Mouse (Mus musculus): ENCODE data around the gene Cltrn. TPM values are rescaled to one million over a fixed set of nuclear protein-coding genes. Genes with fewer than 3 reads are reported as not detected.

The Cltrn gene
- total RNA-seq (2022), result not detected

- DNase-seq (ENCODE audit: low spot score in 2 of 2), result no peak
These were observed at the start of gene Cltrn for GRCm38 (mm10) chrX:164088582-164088981. Gene Cltrn (plus strand): TSS chrX:164088830.

GRCm38 (mm10) chrX:164038882-164039281, 49.7 kb upstream of the Cltrn start:
- no peak for DNase-seq (ENCODE audit: low spot score in 2 of 2)

GRCm38 (mm10) chrX:164042069-164042468, 46.6 kb upstream of the Cltrn start:
- no peak for DNase-seq (ENCODE audit: low spot score in 2 of 2)

- DNase-seq (ENCODE audit: low spot score in 2 of 2), result no peak
These were observed 41.9 kb upstream of the Cltrn start for GRCm38 (mm10) chrX:164046736-164047135.

- no peak for DNase-seq (ENCODE audit: low spot score in 2 of 2)
These were observed 32.9 kb upstream of the Cltrn start for GRCm38 (mm10) chrX:164055726-164056125.

GRCm38 (mm10) chrX:164058523-164058922, 30.1 kb upstream of the Cltrn start:
- DNase-seq (ENCODE audit: low spot score in 2 of 2), result no peak

GRCm38 (mm10) chrX:164059070-164059469, 29.6 kb upstream of the Cltrn start:
- DNase-seq (ENCODE audit: low spot score in 2 of 2), result no peak

- DNase-seq (ENCODE audit: low spot score in 2 of 2), result peak in 1 of 2 experiments; percentile 2
These were observed 22.4 kb upstream of the Cltrn start for GRCm38 (mm10) chrX:164066185-164066584.

- no peak for DNase-seq (ENCODE audit: low spot score in 2 of 2)
These were observed 19.7 kb upstream of the Cltrn start for GRCm38 (mm10) chrX:164068968-164069367.

GRCm38 (mm10) chrX:164076040-164076775, 12.4 kb upstream of the Cltrn start, which contains the start of gene Siah1b:
Gene Siah1b (minus strand): TSS chrX:164076493.
- DNase-seq (ENCODE audit: low spot score in 2 of 2), result peak; percentile 81 to 89

- no peak for DNase-seq (ENCODE audit: low spot score in 2 of 2)
These were observed 6.6 kb upstream of the Cltrn start for GRCm38 (mm10) chrX:164082030-164082429.

GRCm38 (mm10) chrX:164089916-164090315, 1.3 kb downstream of the Cltrn start:
- DNase-seq (ENCODE audit: low spot score in 2 of 2), result no peak

- no peak for DNase-seq (ENCODE audit: low spot score in 2 of 2)
These were observed 3.9 kb downstream of the Cltrn start for GRCm38 (mm10) chrX:164092300-164093169.

- DNase-seq (ENCODE audit: low spot score in 2 of 2), result no peak
These were observed 4.8 kb downstream of the Cltrn start for GRCm38 (mm10) chrX:164093435-164093834.

- no peak for DNase-seq (ENCODE audit: low spot score in 2 of 2)
These were observed 7.2 kb downstream of the Cltrn start for GRCm38 (mm10) chrX:164095838-164096237.

GRCm38 (mm10) chrX:164101483-164101882, 12.9 kb downstream of the Cltrn start:
- DNase-seq (ENCODE audit: low spot score in 2 of 2), result no peak

- no peak for DNase-seq (ENCODE audit: low spot score in 2 of 2)
These were observed 13.6 kb downstream of the Cltrn start for GRCm38 (mm10) chrX:164102198-164102597.

- no peak for DNase-seq (ENCODE audit: low spot score in 2 of 2)
These were observed 14.0 kb downstream of the Cltrn start for GRCm38 (mm10) chrX:164102656-164103055.

GRCm38 (mm10) chrX:164111146-164111545, 22.5 kb downstream of the Cltrn start:
- no peak for DNase-seq (ENCODE audit: low spot score in 2 of 2)

GRCm38 (mm10) chrX:164113744-164114143, 25.1 kb downstream of the Cltrn start:
- DNase-seq (ENCODE audit: low spot score in 2 of 2), result no peak

- no peak for DNase-seq (ENCODE audit: low spot score in 2 of 2)
These were observed 35.3 kb downstream of the Cltrn start for GRCm38 (mm10) chrX:164123942-164124341.

GRCm38 (mm10) chrX:164133531-164133930, 44.9 kb downstream of the Cltrn start:
- DNase-seq (ENCODE audit: low spot score in 2 of 2), result no peak

Measured in gastrocnemius, adult 8-10 months (tissue).